Mouse (Mus musculus) skeletal muscle tissue, adult 2 months (tissue): ENCODE measurements at regions not wholly inside any gene's neighbourhood (a gene's known extent, or its start where the extent isn't known, plus 50 kb on each side); places are given as distances from the start of the nearest gene placed in this dataset.

Experiments
- DNase-seq: peaks from one replicate; pipeline ENCODE4 v3.0.0-alpha.2; 2012; ENCODE audit warnings: low read depth, low spot score

- DNase-seq = no peak
Measured at GRCm38 (mm10) chrX:96876239-96876638, 163.0 kb downstream of the Gpr165 start.

- peak; percentile 2 for DNase-seq
Measured at GRCm38 (mm10) chrX:96878721-96879120, 165.5 kb downstream of the Gpr165 start.

DNA sequence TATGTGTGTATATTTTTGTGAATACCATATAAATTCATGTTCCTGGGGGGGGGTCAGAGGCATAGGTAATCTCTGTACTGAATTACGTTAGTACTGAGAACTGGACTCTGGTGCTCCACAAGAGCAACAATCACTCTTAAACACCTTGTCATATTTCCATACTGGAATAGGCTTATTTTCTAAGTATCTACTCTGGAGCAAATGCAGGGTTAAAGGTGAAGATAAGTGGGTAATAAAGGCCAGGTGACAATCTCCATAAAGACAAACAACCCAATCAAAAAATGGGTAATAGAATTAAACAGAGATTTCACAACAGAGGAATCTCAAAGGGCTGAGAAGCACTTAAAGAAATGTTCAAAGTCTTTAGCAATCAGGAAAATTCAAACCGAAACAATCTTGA, 165.9 kb downstream of the Gpr165 start:
- DNase-seq = no peak

DNA sequence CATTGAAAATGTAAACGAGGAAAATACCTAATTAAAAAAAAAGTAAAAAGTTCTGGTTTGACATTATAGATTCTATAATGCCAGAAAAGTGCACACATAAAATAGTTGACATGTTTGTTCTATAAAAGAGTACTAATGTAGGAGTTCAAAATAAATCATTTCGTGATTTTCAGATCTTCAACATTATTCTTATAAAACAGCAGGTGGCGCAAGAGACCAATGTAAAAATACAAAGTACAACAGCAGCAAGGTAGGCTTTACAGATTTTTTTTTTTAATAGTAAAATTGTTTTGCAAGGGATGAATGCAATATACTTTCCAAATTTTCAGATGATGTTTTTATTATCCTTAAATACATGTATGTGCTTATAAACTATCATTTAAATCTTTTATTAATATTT, 171.8 kb upstream of the Pgr15l start:
- peak; percentile 0 for DNase-seq
